Mouse (Mus musculus) liver (tissue): ENCODE data around the gene Pfpl.

ENCODE experiments used
- DNase-seq: peaks from one replicate; pipeline ENCODE4 v3.0.0-alpha.2; 2020; ENCODE audit warnings: mixed read lengths

The Pfpl gene

GRCm38 (mm10) chr19:12465530-12466144, 37.9 kb downstream of the Pfpl start:
- DNase-seq, result no peak

GRCm38 (mm10) chr19:12466204-12466603, 38.5 kb downstream of the Pfpl start:
- peak; percentile 35 for DNase-seq

GRCm38 (mm10) chr19:12467436-12467835, 39.7 kb downstream of the Pfpl start:
- DNase-seq, result peak; percentile 24

- no peak for DNase-seq
Observed at GRCm38 (mm10) chr19:12471866-12472265, 44.2 kb downstream of the Pfpl start.

- DNase-seq, result no peak
Observed at GRCm38 (mm10) chr19:12472381-12472976, 44.8 kb downstream of the Pfpl start.

GRCm38 (mm10) chr19:12473201-12473641, 45.5 kb downstream of the Pfpl start:
- DNase-seq, result no peak

- no peak for DNase-seq
Observed at GRCm38 (mm10) chr19:12473951-12474350, 46.2 kb downstream of the Pfpl start.

GRCm38 (mm10) chr19:12475380-12476250, 47.9 kb downstream of the Pfpl start:
- peak; percentile 51 for DNase-seq

- DNase-seq, result no peak
Observed at GRCm38 (mm10) chr19:12476721-12477270, 49.1 kb downstream of the Pfpl start.

GRCm38 (mm10) chr19:12478369-12478768, 50.7 kb downstream of the Pfpl start:
- DNase-seq, result no peak
